Mouse (Mus musculus): Measurements from ENCODE around the gene Tmem107. TPM values are rescaled to one million over a fixed set of nuclear protein-coding genes. Genes with fewer than 3 reads are reported as not detected.
A peak's percentile ranks its signal among the peaks of the same experiment; 100 is the strongest.

Tmem107 gene
- polyA plus RNA-seq, 1 experiment from 2014 or later, result 28.4 TPM

DNA sequence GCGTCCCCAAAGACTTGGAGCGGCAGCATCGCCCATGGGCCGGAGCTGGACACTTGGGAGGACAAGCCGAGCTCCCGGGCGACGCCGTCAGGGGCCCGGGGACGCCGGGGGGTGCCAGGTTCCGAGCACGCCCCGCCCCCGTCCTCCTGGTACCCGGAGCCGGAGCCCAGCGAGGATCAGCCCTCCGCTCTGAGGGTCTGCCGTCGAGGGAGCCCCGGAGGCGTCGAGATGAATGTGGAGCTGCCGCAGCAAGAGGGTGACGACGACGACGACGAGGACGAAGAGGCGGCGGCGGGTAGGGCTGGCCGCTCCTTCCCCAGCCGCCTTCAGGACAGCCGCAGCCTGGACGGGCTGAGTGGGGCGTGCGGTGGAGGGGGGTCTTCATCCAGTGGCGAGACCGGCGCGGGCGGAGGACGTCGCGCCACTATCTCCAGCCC is 10.6 kb upstream of the Tmem107 start:
- Histone ChIP-seq H3K4me3 (peak overlapping the region; percentile 90), H3K4me2 (peak overlapping the region; percentile 92), H3K9me3 (no peaks in the 10 kb centered on the region), H3K9ac (peak overlapping the region; percentile 90), H3K27ac (replicated peaks) (peak overlapping the region; percentile 96), H3K36me3 (no peaks in the 10 kb centered on the region), H3K4me1 (peaks cover 35% of the 10 kb centered on the region), H3K27me3 (replicated peaks) (no peaks in the 10 kb centered on the region)
- WGBS, result 0% methylated on average over 49 of the region's 49 CpGs
- peak; percentile 11; the same call in 1 of the 2 replicates for ATAC-seq (ENCODE audit: extremely low read depth, insufficient number of reproducible peaks, low FRiP score, low TSS enrichment)

- peak overlapping the region; percentile 90 for H3K4me3 ChIP-seq
- no peaks in the 10 kb centered on the region for H3K36me3 ChIP-seq
- H3K4me2 ChIP-seq, result peak overlapping the region; percentile 92
- ATAC-seq (ENCODE audit: extremely low read depth, insufficient number of reproducible peaks, low FRiP score, low TSS enrichment), result no peak; the same call in 1 of the 2 replicates
- H3K27ac ChIP-seq (replicated peaks), result peak overlapping the region; percentile 96
- no peaks in the 10 kb centered on the region for H3K9me3 ChIP-seq
- peaks cover 35% of the 10 kb centered on the region for H3K4me1 ChIP-seq
- H3K9ac ChIP-seq, result peak overlapping the region; percentile 90
- whole genome bisulfite sequencing, result 2% methylated on average over 40 of the region's 40 CpGs
- H3K27me3 ChIP-seq (replicated peaks), result no peaks in the 10 kb centered on the region
Measured at GRCm38 (mm10) chr11:69060448-69061254, 10.0 kb upstream of the Tmem107 start.

DNA sequence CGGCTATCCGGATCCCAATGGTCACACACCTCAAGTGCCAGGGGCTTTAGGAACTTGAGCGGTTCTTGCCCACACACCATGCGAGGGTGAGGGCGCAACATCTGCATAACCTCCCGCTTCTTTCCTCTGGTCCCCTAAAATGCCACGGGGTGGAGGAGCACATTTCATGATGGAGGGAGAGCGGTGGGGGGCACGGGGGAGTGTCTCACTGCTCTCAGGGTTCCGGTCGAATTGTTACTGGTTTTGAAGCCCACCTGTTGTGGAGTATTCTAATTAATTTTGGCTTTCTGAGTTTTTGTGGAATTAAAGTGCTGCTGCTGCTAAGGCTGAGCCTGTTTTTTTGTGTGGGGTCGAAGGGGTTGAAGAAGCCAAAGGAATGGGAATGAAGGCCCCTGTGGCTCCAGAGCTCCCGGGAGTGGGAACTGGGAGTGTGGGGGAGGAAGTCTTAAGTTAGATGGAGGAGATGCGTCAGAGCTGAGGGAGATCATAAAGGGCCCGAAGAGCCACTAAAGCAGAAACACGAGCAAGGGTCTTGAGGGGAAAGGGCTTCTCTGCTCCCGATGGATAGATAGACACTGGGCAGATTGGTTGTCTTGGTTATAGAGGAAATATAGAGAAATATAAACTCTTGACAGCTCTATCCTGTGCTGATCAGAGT is 9.2 kb upstream of the Tmem107 start:
- WGBS, result 11% methylated on average over 17 of the region's 17 CpGs
- Histone ChIP-seq H3K9me3 (no peaks in the 10 kb centered on the region), H3K36me3 (no peaks in the 10 kb centered on the region), H3K27me3 (replicated peaks) (no peaks in the 10 kb centered on the region), H3K4me1 (peaks cover 41% of the 10 kb centered on the region), H3K4me3 (peak overlapping the region; percentile 90), H3K9ac (peak overlapping the region; percentile 90), H3K4me2 (peak overlapping the region; percentile 92), H3K27ac (replicated peaks) (peak overlapping the region; percentile 96)
- no peak for ATAC-seq (ENCODE audit: extremely low read depth, insufficient number of reproducible peaks, low FRiP score, low TSS enrichment)

GRCm38 (mm10) chr11:69062194-69062760 is 8.3 kb upstream of the Tmem107 start:
- Histone ChIP-seq H3K27ac (replicated peaks) (peak overlapping the region; percentile 87), H3K4me1 (peaks cover 49% of the 10 kb centered on the region)

GRCm38 (mm10) chr11:69062761-69063224 is 7.8 kb upstream of the Tmem107 start:
- H3K9ac ChIP-seq, result peak overlapping the region; percentile 83
- peak overlapping the region; percentile 79 for H3K4me3 ChIP-seq
- H3K9me3 ChIP-seq, result no peaks in the 10 kb centered on the region
- peaks cover 53% of the 10 kb centered on the region for H3K4me1 ChIP-seq
- H3K27me3 ChIP-seq (replicated peaks), result no peaks in the 10 kb centered on the region
- peak overlapping the region; percentile 87 for H3K27ac ChIP-seq (replicated peaks)
- peak overlapping the region; percentile 92 for H3K4me2 ChIP-seq
- H3K36me3 ChIP-seq, result no peaks in the 10 kb centered on the region
- WGBS, result under 1% methylated on average over 19 of the region's 19 CpGs
- ATAC-seq (ENCODE audit: extremely low read depth, insufficient number of reproducible peaks, low FRiP score, low TSS enrichment), result peak; percentile 27

More at GRCm38 (mm10) chr11:69062194-69062760, 8.3 kb upstream of the Tmem107 start:
- H3K4me3 ChIP-seq, result peak overlapping the region; percentile 90
- H3K27me3 ChIP-seq (replicated peaks), result no peaks in the 10 kb centered on the region
- no peak for ATAC-seq (ENCODE audit: extremely low read depth, insufficient number of reproducible peaks, low FRiP score, low TSS enrichment)
- WGBS, result 1% methylated on average over 17 of the region's 17 CpGs
- H3K36me3 ChIP-seq, result no peaks in the 10 kb centered on the region
- H3K9me3 ChIP-seq, result no peaks in the 10 kb centered on the region
- peak overlapping the region; percentile 71; the same call in 1 of the 2 replicates for H3K9ac ChIP-seq
- H3K4me2 ChIP-seq, result peak overlapping the region; percentile 92

DNA sequence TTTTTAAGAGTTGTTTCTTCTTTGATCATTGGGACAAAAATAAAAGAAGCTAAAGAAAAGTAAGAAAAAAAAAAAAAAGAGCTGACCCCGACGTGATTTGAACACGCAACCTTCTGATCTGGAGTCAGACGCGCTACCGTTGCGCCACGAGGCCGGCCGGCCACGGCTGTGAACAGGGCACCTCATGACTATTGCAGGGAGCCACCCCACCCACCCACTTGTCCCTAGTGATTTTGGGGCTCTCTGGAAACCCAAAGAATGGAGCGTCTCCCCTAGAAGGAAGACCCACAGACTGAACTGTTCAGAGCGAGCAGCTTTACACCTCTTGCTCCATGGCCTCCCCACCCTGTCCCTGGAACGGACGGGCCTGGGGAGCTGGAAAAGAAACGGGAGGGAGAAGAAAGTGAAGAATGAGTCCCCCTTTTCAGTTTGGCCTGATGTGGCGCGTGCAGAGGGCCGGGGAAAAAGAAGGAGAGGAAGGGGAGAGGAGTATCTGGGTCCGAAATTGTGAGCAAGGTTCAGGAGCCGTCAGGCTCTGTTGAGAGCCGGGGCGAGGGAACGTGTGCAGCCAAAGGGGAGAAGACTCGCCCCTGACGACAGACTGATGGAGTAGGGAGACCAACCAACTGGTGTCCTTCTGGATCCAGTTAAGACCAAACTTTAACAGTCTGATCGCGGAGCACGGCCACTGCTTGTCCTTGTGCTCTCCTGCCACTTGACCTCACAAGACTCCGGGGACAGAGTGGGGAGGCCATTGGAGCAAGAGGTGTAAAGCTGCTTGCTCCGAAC is 7.0 kb upstream of the Tmem107 start:
- peak overlapping the region; percentile 92 for H3K4me2 ChIP-seq
- H3K27me3 ChIP-seq (replicated peaks), result no peaks in the 10 kb centered on the region
- H3K36me3 ChIP-seq, result no peaks in the 10 kb centered on the region
- peak overlapping the region; percentile 79 for H3K4me3 ChIP-seq
- ATAC-seq (ENCODE audit: extremely low read depth, insufficient number of reproducible peaks, low FRiP score, low TSS enrichment), result no peak; the same call in 1 of the 2 replicates
- H3K9me3 ChIP-seq, result no peaks in the 10 kb centered on the region
- H3K4me1 ChIP-seq, result peaks cover 45% of the 10 kb centered on the region
- WGBS, result under 1% methylated on average over 31 of the region's 31 CpGs
- H3K27ac ChIP-seq (replicated peaks), result peak overlapping the region; percentile 89
- H3K9ac ChIP-seq, result peak overlapping the region; percentile 92

DNA sequence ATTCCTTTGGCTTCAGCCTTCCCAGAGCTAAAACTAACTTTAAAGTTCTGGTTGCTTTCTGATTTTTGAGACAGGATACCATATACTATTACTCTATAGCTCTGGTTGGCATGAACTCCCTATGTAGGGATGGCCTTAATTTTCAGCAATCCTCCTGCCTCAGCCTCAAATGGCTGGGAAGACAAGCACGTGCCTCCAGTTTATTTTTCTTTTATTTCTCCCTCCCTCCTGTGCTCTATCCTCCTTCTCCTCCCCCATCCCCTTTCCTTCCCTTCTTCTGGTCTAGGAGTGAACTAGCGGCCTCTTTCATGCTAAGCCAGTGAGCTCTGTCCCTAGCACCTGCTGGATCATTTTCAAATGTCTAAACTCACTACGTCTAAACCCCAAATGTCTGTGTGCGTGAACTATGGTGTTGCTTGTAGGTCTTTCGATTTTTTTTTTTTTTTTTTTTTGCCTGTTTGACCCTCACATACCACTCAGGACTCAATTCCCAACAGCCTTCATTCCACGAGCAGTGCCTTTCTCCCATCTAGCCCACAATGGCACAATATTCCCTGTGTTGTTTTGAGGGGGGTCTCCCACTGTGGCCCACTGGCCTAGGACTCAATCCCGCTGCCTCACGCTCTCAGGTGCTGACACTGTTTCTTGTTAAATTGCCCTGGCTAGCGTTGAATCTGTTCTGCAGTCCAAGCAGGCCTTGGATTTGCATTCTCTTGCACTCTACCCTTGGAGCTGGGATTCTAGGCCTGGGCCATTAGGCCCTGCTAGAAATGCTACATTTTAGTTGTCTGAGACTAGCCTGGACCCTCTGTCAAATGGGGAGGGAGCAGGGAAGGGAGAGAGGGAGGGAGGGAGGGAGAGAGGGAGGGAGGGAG is 6.1 kb upstream of the Tmem107 start:
- Histone ChIP-seq H3K4me2 (peak overlapping the region; percentile 92), H3K4me3 (peak overlapping the region; percentile 79), H3K9ac (peak overlapping the region; percentile 92), H3K27ac (replicated peaks) (peak overlapping the region; percentile 89), H3K4me1 (peaks cover 44% of the 10 kb centered on the region), H3K27me3 (replicated peaks) (no peaks in the 10 kb centered on the region), H3K36me3 (no peaks in the 10 kb centered on the region), H3K9me3 (no peaks in the 10 kb centered on the region)
- ATAC-seq (ENCODE audit: extremely low read depth, insufficient number of reproducible peaks, low FRiP score, low TSS enrichment), result no peak
- WGBS, result 66% methylated on average over 9 of the region's 9 CpGs

GRCm38 (mm10) chr11:69065394-69065925 is 5.1 kb upstream of the Tmem107 start:
- Histone ChIP-seq H3K4me2 (peak overlapping the region; percentile 87), H3K36me3 (no peaks in the 10 kb centered on the region), H3K27me3 (replicated peaks) (no peaks in the 10 kb centered on the region), H3K27ac (replicated peaks) (no peak overlapping the region), H3K9ac (0 out of 2 replicates have a peak overlapping the region, but pooled peaks have one; percentile 81), H3K4me3 (peak overlapping the region; percentile 53; the same call in 1 of the 2 replicates), H3K4me1 (peaks cover 49% of the 10 kb centered on the region), H3K9me3 (no peaks in the 10 kb centered on the region)
- no peak for ATAC-seq (ENCODE audit: extremely low read depth, insufficient number of reproducible peaks, low FRiP score, low TSS enrichment)
- 61% methylated on average over 3 of the region's 3 CpGs for WGBS

DNA sequence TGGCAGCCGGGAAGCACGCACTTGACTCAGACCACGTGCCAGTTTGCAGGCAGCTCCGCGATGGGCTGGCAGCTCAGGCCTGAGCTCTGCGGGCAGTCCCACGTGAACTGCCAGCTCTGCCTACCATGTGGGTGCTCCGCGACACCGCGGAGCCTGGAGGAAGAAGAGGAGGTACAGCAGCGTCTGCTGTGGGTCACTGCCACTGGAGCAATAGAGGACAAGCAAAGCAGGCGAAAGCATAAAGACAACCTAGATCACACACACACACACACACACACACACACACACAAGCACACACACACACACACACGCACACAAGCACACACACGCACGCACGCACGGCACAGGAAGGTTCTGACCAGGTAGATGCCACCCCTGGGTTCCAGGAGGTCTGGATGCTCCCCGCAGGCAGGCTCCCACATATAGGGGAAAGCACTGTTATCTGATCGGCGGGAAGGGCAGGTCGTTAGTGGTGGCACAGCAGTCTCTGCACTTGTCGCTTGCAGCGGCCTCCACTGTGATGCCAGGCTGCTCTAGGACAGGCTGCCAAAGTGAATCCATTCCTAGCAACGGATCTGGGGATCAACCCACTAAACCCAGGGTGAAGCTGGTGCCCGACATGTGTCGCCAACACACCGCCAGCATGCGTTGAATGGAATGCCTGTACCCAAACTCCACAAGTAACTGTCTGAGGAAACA is 4.3 kb upstream of the Tmem107 start:
- Histone ChIP-seq H3K27me3 (replicated peaks) (no peaks in the 10 kb centered on the region), H3K9ac (peak overlapping the region; percentile 81), H3K9me3 (no peaks in the 10 kb centered on the region), H3K4me1 (peaks cover 45% of the 10 kb centered on the region), H3K36me3 (no peaks in the 10 kb centered on the region), H3K4me3 (peak overlapping the region; percentile 53), H3K4me2 (peak overlapping the region; percentile 87), H3K27ac (replicated peaks) (peak overlapping the region; percentile 88)
- 3% methylated on average over 27 of the region's 29 CpGs for WGBS
- ATAC-seq (ENCODE audit: extremely low read depth, insufficient number of reproducible peaks, low FRiP score, low TSS enrichment), result no peak
